In the genomic region with DNA sequence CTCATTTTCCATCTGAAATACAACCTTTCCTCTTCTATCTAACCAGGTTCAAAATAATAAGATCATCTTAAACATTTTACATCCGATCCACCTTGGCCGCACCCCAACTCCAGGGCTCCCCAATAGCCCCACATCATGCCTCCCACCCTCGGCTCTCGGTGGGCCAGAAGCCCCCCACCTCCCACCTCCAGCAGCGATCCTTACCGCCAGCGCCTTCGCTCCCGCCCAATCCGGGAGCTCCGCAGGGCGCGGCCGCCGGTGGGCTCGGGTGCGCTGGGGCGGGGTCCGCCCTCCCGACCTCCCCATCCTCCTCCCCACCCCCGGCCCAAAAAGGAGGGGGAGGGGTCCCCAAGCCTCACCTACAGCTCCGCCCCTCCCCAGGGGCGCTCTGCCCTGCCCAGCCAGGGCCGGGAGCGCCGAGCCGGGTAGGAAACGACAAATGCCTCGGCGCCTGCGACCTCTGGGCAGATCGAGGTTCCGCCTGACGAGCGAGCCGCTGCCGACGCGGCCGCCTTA, we compare ENCODE assay signal across 8 mouse cellular contexts. TPM values are rescaled to one million over a fixed set of nuclear protein-coding genes. Genes with fewer than 3 reads are reported as not detected.
DNase-seq lines count a peak whose midpoint lies in the region; TF ChIP-seq lines count a peak whose summit lies in the region.

No protein-coding gene starts in this region.

- peaks cover 4% of the 10 kb centered on the region for H3K4me1 ChIP-seq in spleen, adult 2 months (ENCODE audit: control insufficient read depth, insufficient read depth, insufficient read length)
- peaks cover 28% of the 10 kb centered on the region for H3K4me1 ChIP-seq in hindbrain, embryonic 10.5 days (replicated peaks)
- H3K4me1 ChIP-seq in midbrain, embryonic 10.5 days, result peaks cover 31% of the 10 kb centered on the region

- WGBS in spleen, adult 2 months, result 1% methylated on average over 40 of the region's 40 CpGs
- WGBS in hindbrain, embryonic 10.5 days, result under 1% methylated on average over 40 of the region's 40 CpGs
- WGBS in midbrain, embryonic 10.5 days, result under 1% methylated on average over 39 of the region's 40 CpGs

- TF ChIP-seq POLR2A in spleen, adult 2 months (IDR thresholded peaks at IDR 0.05; ENCODE audit: low read depth, low read length), result no peak

- peaks cover 2% of the 10 kb centered on the region; the same call in 1 of the 2 replicates for H3K27me3 ChIP-seq in spleen, adult 2 months (ENCODE audit: control insufficient read depth, insufficient read depth, low read length)
- no peaks in the 10 kb centered on the region for H3K27me3 ChIP-seq in hindbrain, embryonic 10.5 days (ENCODE audit: insufficient read depth, poor library complexity, severe bottlenecking)
- H3K27me3 ChIP-seq in midbrain, embryonic 10.5 days (ENCODE audit: low read depth, poor library complexity, severe bottlenecking), result no peaks in the 10 kb centered on the region

- H3K4me3 ChIP-seq in spleen, adult 2 months (ENCODE audit: extremely low read depth, insufficient read depth, insufficient read length), result peak overlapping the region; percentile 99
- peak overlapping the region; percentile 93 for H3K4me3 ChIP-seq in hindbrain, embryonic 10.5 days
- peak overlapping the region; percentile 95 for H3K4me3 ChIP-seq in midbrain, embryonic 10.5 days

- H3K27ac ChIP-seq in spleen, adult 2 months (ENCODE audit: insufficient read depth, low read length), result peak overlapping the region; percentile 71
- H3K27ac ChIP-seq in hindbrain, embryonic 10.5 days, result peak overlapping the region; percentile 98
- H3K27ac ChIP-seq in midbrain, embryonic 10.5 days (replicated peaks), result peak overlapping the region; percentile 98

- no peaks in the 10 kb centered on the region for H3K9me3 ChIP-seq in hindbrain, embryonic 10.5 days
- H3K9me3 ChIP-seq in midbrain, embryonic 10.5 days (replicated peaks), result no peaks in the 10 kb centered on the region

- no peak for TF ChIP-seq CTCF in spleen, adult 2 months (IDR thresholded peaks at IDR 0.05; ENCODE audit: extremely low read depth, insufficient read depth, insufficient read length, insufficient replicate concordance)

- no peaks in the 10 kb centered on the region for H3K36me3 ChIP-seq in spleen, adult 2 months (ENCODE audit: control insufficient read depth, insufficient read depth, low read length)
- no peaks in the 10 kb centered on the region for H3K36me3 ChIP-seq in hindbrain, embryonic 10.5 days
- no peaks in the 10 kb centered on the region for H3K36me3 ChIP-seq in midbrain, embryonic 10.5 days

- DNase-seq in heart, adult 8-10 months (ENCODE audit: low spot score), result peak; percentile 9
- DNase-seq in heart, adult 18-20 months, result no peak
- no peak for DNase-seq in spleen, adult 2 months (ENCODE audit: low read depth in 1 of 2, low spot score in 2 of 2)
- DNase-seq in spleen, postnatal 36 days (ENCODE audit: low spot score in 2 of 2), result no peak
- DNase-seq in hindbrain, embryonic 10.5 days (ENCODE audit: low spot score), result no peak
- DNase-seq in midbrain, embryonic 10.5 days (ENCODE audit: low spot score), result no peak
- no peak for DNase-seq in gastrocnemius, adult 8-10 months (ENCODE audit: low spot score in 2 of 2)
- DNase-seq in adrenal gland, postnatal 4 days (ENCODE audit: low spot score in 2 of 2), result no peak

RNA-seq across cellular contexts. Expression of gene Erc1, which starts 0.4 kb away (rescaled TPM):
- 10 to 100 TPM; 39.0 to 46.8 (median 41.1) TPM for total RNA-seq in heart, adult 8-10 months (2022)
- total RNA-seq in heart, adult 18-20 months (2021), result 10 to 100 TPM; 36.0 to 38.4 TPM
- polyA plus RNA-seq in spleen, adult 2 months (2012; rRNA removed), result 3.0 TPM in 2 replicates
- polyA plus RNA-seq in hindbrain, embryonic 10.5 days (2016; fragmentation: Nextera tagmentation; extraction: Ambion mirVana), result 22.9 and 26.0 TPM in 2 replicates
- 21.3 and 22.3 TPM in 2 replicates for polyA plus RNA-seq in midbrain, embryonic 10.5 days (2016; fragmentation: Nextera tagmentation; extraction: Ambion mirVana)
- total RNA-seq in gastrocnemius, adult 8-10 months (2022), result 10 to 100 TPM; 26.4 to 30.5 (median 29.5) TPM
- total RNA-seq in adrenal gland, postnatal 4 days (2021), result 10 to 100 TPM; 25.3 to 30.1 TPM

RNA-seq across cellular contexts. Expression of gene Rad52, which starts 54.9 kb away (rescaled TPM):
- total RNA-seq in heart, adult 8-10 months (2022), result 10 to 100 TPM in 3 of 4 experiments, 1 to 10 TPM in 1; 8.5 to 11.0 (median 10.2) TPM
- total RNA-seq in heart, adult 18-20 months (2021), result 1 to 10 TPM; 8.7 to 9.4 TPM
- 20.4 and 32.6 TPM in 2 replicates for polyA plus RNA-seq in spleen, adult 2 months (2012; rRNA removed)
- polyA plus RNA-seq in hindbrain, embryonic 10.5 days (2016; fragmentation: Nextera tagmentation; extraction: Ambion mirVana), result 18.7 and 21.2 TPM in 2 replicates
- polyA plus RNA-seq in midbrain, embryonic 10.5 days (2016; fragmentation: Nextera tagmentation; extraction: Ambion mirVana), result 23.4 and 25.4 TPM in 2 replicates
- 10 to 100 TPM; 10.5 to 15.8 (median 11.5) TPM for total RNA-seq in gastrocnemius, adult 8-10 months (2022)
- total RNA-seq in adrenal gland, postnatal 4 days (2021), result 10 to 100 TPM; 23.6 to 27.1 TPM
